Mouse (Mus musculus): ENCODE results near the gene Gm5737. TPM values are rescaled to one million over a fixed set of nuclear protein-coding genes. Genes with fewer than 3 reads are reported as not detected.

The Gm5737 gene
- not detected in 2 replicates for polyA plus RNA-seq (2011; ENCODE audit: insufficient read depth, insufficient read length, low replicate concordance, missing spikeins)

DNA sequence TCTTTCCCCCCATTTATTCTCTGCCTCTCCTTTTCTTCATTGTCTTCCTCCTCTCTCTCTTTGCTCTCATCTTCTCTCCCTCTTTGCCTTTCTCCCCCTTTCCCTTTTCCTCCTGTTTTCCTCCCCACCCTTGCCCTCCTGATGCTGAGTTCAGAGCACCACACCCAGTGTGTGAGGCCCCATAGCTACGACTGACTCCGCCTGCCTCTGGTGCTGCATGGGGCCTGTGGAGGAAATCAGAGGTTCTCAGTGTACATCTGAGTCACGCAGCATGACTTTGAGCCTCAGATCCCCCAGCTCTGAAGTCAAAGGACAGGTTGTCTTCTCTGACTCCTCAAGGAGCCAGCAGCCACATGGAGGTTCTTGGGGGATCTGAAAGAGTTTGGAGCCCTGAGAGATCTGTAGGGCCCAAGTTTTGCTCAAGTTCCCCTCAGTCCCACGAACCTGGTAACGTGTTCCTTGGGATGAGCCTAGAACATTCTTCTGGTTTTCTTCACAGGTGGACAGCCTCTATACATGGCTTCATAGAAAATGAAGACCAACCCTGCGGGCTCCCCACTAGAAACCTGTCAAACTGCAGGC lies at the start of gene Gm5737:
Gm5737 (plus strand) TSS at position 532 of the 582 bp plus-strand sequence.
- no peaks in the 10 kb centered on the region for H3K4me1 ChIP-seq (ENCODE audit: control insufficient read depth, insufficient read depth, low read length)
- TF ChIP-seq CTCF (IDR thresholded peaks at IDR 0.05; ENCODE audit: control insufficient read depth, insufficient read depth, low read length) (no peak), POLR2A (IDR thresholded peaks at IDR 0.05; ENCODE audit: borderline replicate concordance, control insufficient read depth, low read depth, low read length) (no peak)
- H3K27ac ChIP-seq (ENCODE audit: control insufficient read depth, insufficient read depth, low read depth, low read length, poor library complexity) = no peak within 1 kb of the TSS
- H3K4me3 ChIP-seq (replicated peaks; ENCODE audit: control insufficient read depth, low read depth, low read length) = no peak within 1 kb of the TSS
- WGBS = 72% methylated on average over 6 of the region's 6 CpGs

DNA sequence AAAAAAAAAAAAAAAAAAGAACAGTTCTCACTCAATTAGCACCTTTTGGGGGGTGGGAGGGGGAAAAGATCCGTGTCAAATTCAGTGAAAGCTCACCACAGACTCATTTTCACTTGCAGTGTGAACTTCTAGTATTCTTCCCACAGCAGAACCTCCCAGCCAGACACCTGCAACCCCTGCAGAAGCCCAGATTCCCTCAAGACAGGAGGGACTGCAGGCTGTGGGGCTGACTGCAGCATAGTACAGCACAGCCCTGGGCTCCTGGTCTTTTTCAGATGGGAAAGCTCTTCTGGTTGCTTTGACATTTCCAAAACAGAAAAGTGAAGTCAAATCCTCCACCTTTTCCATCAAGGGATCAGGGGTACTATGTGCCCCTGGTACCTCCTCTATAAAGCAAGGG lies 44.8 kb upstream of the Gm5737 start:
- Histone ChIP-seq H3K27ac (ENCODE audit: control insufficient read depth, insufficient read depth, low read depth, low read length, poor library complexity) (no peak overlapping the region), H3K4me3 (replicated peaks; ENCODE audit: control insufficient read depth, low read depth, low read length) (no peak overlapping the region), H3K4me1 (ENCODE audit: control insufficient read depth, insufficient read depth, low read length) (no peaks in the 10 kb centered on the region)
- TF ChIP-seq CTCF (IDR thresholded peaks at IDR 0.05; ENCODE audit: control insufficient read depth, insufficient read depth, low read length) (no peak), POLR2A (IDR thresholded peaks at IDR 0.05; ENCODE audit: borderline replicate concordance, control insufficient read depth, low read depth, low read length) (no peak)
- WGBS = 25% methylated on average over 1 of the region's 1 CpGs

DNA sequence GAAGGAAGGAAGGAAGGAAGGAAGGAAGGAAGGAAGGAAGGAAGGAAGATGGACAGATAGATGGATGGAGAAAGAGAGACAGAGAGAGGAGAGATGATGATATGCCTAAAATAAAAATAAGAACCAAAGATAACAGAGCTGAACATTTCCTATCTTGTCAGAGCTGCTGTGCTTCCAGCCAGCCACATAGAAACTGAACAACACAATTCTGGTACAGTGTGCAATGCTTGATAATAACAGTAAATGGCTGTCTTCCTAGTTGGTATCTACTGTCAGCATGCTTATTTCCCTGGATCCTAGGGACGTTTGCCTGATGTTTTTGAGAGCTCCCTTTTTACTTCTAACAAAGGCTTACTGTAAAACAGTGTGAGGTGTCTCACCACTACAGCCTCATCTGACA lies 40.8 kb upstream of the Gm5737 start:
- no peak overlapping the region for H3K4me3 ChIP-seq (replicated peaks; ENCODE audit: control insufficient read depth, low read depth, low read length)
- TF ChIP-seq CTCF (IDR thresholded peaks at IDR 0.05; ENCODE audit: control insufficient read depth, insufficient read depth, low read length) (no peak), POLR2A (IDR thresholded peaks at IDR 0.05; ENCODE audit: borderline replicate concordance, control insufficient read depth, low read depth, low read length) (no peak)
- WGBS = 30% methylated on average over 1 of the region's 1 CpGs

DNA sequence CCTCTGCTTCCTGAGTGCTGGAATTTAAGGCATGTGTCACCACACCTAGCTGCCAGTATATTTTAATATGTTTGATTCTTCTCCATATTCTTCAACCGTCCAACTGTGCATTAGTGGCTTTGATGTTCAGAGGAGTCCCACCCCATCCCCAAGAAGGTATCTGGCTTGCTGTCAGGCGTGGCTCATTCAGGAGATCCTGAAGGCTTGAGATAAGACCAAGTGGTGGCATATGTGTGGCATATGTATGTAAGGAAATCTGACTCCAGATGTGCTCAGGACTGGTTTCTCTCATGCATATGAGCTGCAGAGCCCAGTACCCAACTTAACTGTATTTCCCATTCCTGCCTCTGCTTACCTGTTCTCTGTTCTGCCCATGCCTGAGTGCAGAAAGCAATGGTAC lies 34.2 kb upstream of the Gm5737 start:
- WGBS = 44% methylated on average over 2 of the region's 2 CpGs
- Histone ChIP-seq H3K4me3 (replicated peaks; ENCODE audit: control insufficient read depth, low read depth, low read length) (no peak overlapping the region), H3K4me1 (ENCODE audit: control insufficient read depth, insufficient read depth, low read length) (no peaks in the 10 kb centered on the region), H3K27ac (ENCODE audit: control insufficient read depth, insufficient read depth, low read depth, low read length, poor library complexity) (no peak overlapping the region)
- TF ChIP-seq POLR2A (IDR thresholded peaks at IDR 0.05; ENCODE audit: borderline replicate concordance, control insufficient read depth, low read depth, low read length) (no peak), CTCF (IDR thresholded peaks at IDR 0.05; ENCODE audit: control insufficient read depth, insufficient read depth, low read length) (no peak)

More for the DNA sequence above, 40.8 kb upstream of the Gm5737 start:
- H3K4me1 ChIP-seq (ENCODE audit: control insufficient read depth, insufficient read depth, low read length) = no peaks in the 10 kb centered on the region
- no peak overlapping the region for H3K27ac ChIP-seq (ENCODE audit: control insufficient read depth, insufficient read depth, low read depth, low read length, poor library complexity)

DNA sequence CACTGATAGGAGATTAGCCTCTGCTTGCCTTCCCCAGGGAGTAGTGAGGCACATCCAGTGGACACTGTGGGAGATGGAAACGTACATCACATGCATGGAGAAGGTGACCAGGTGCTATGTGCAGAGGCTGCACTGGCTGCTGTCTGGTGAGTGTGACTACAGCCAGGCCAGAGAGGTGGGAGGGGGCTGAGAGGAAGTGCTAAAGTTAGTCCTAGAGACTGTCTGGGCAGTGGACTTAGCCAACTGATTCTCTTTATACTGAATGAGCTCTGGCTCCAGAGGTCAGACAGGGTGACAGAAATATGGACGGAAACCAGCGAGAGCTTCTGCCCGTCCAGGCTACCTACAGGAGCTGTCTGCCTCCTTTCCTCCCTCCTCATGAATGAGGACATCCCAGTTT lies 16.6 kb upstream of the Gm5737 start:
- no peak for TF ChIP-seq POLR2A (IDR thresholded peaks at IDR 0.05; ENCODE audit: borderline replicate concordance, control insufficient read depth, low read depth, low read length)
- TF ChIP-seq CTCF (IDR thresholded peaks at IDR 0.05; ENCODE audit: control insufficient read depth, insufficient read depth, low read length) = no peak
- Histone ChIP-seq H3K4me3 (replicated peaks; ENCODE audit: control insufficient read depth, low read depth, low read length) (no peak overlapping the region), H3K4me1 (ENCODE audit: control insufficient read depth, insufficient read depth, low read length) (no peaks in the 10 kb centered on the region), H3K27ac (ENCODE audit: control insufficient read depth, insufficient read depth, low read depth, low read length, poor library complexity) (no peak overlapping the region)
- 78% methylated on average over 4 of the region's 4 CpGs for WGBS

DNA sequence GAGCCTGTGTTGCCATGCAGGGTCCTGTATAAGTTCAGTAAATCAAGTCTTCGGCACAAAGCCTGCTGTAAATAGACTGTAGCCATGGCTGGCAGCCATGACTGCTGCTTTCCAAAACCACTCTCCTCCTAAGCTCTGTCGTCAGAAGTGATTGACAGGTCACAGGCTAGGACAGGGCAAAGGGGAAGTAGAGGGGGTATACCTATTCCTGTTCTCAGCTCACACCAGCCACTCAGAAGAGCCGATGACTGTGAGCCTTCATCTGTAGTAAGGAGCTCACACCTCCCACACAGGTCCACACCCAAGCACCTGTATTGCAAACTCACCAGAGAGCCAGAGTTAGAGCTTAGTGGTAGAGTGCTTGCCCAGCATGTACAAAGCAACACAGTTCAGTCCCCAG lies 15.8 kb upstream of the Gm5737 start:
- TF ChIP-seq POLR2A (IDR thresholded peaks at IDR 0.05; ENCODE audit: borderline replicate concordance, control insufficient read depth, low read depth, low read length) (no peak), CTCF (IDR thresholded peaks at IDR 0.05; ENCODE audit: control insufficient read depth, insufficient read depth, low read length) (no peak)
- 21% methylated on average over 3 of the region's 3 CpGs for WGBS
- Histone ChIP-seq H3K4me1 (ENCODE audit: control insufficient read depth, insufficient read depth, low read length) (no peaks in the 10 kb centered on the region), H3K4me3 (replicated peaks; ENCODE audit: control insufficient read depth, low read depth, low read length) (no peak overlapping the region), H3K27ac (ENCODE audit: control insufficient read depth, insufficient read depth, low read depth, low read length, poor library complexity) (no peak overlapping the region)

DNA sequence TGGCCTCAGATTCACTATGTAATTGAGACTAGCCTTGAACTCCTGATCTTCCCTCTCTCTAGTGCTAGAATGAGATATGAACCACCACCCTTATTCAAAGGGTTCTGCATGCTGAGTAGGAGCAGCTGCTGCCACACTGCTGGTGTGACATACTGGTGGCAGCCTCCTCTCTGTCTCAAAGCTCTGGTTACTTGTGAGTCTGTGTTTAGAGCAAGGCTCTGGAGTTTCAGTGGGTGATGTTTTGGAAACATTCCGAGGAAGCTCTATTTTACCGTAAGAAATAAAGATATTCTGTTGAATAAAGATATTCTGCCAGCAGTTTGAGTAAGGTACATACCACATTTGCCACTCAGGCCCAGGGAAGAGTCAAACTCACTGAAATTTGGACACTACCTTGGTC lies 8.9 kb upstream of the Gm5737 start:
- Histone ChIP-seq H3K4me3 (replicated peaks; ENCODE audit: control insufficient read depth, low read depth, low read length) (no peak overlapping the region), H3K27ac (ENCODE audit: control insufficient read depth, insufficient read depth, low read depth, low read length, poor library complexity) (no peak overlapping the region), H3K4me1 (ENCODE audit: control insufficient read depth, insufficient read depth, low read length) (peaks cover 1% of the 10 kb centered on the region; the same call in 1 of the 2 replicates)
- TF ChIP-seq POLR2A (IDR thresholded peaks at IDR 0.05; ENCODE audit: borderline replicate concordance, control insufficient read depth, low read depth, low read length) (no peak), CTCF (IDR thresholded peaks at IDR 0.05; ENCODE audit: control insufficient read depth, insufficient read depth, low read length) (no peak)
- WGBS = 84% methylated on average over 2 of the region's 2 CpGs

DNA sequence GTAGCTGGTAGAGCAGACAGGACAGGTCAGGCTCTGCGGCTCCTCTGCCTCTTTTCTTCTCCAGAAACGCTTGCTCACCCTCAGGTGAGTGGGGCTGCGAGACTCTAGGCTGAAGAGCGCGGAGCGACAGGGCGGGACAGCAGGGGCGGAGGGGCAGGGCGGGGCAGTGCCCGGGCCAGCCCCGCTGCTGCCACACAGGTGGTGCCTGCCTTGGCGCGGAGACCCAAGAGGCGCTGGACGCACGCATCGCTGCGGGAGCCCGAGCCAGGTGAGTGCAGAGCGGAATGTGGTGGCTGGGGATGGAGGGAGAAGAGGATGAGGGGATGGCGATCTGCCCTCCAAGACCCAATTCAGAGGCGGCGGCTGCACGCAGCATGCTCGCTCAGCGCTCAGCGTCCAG lies 2.5 kb upstream of the Gm5737 start:
- TF ChIP-seq POLR2A (IDR thresholded peaks at IDR 0.05; ENCODE audit: borderline replicate concordance, control insufficient read depth, low read depth, low read length) (no peak), CTCF (IDR thresholded peaks at IDR 0.05; ENCODE audit: control insufficient read depth, insufficient read depth, low read length) (no peak)
- Histone ChIP-seq H3K4me3 (replicated peaks; ENCODE audit: control insufficient read depth, low read depth, low read length) (no peak overlapping the region), H3K4me1 (ENCODE audit: control insufficient read depth, insufficient read depth, low read length) (peaks cover 1% of the 10 kb centered on the region; the same call in 1 of the 2 replicates), H3K27ac (ENCODE audit: control insufficient read depth, insufficient read depth, low read depth, low read length, poor library complexity) (no peak overlapping the region)
- WGBS = 17% methylated on average over 27 of the region's 27 CpGs

DNA sequence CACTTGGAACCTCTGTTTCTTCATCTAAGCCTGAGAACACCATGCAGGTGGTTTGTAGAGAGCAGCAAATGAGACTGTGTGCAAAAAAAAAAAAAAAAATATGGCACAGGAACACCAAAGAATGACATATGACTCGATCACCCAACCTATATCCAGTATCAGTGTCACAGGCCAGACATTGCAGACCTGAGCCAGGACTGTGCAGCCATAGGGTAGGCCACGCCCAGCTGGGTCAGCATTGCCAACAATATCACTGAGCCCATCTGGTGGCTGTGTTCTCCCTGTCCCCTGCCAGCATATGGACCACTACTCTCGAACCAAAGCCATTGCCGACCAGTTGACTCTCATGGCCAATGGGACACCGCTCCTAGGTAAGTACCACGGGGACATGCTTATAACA lies 5.4 kb downstream of the Gm5737 start:
- no peak for TF ChIP-seq CTCF (IDR thresholded peaks at IDR 0.05; ENCODE audit: control insufficient read depth, insufficient read depth, low read length)
- TF ChIP-seq POLR2A (IDR thresholded peaks at IDR 0.05; ENCODE audit: borderline replicate concordance, control insufficient read depth, low read depth, low read length) = no peak
- Histone ChIP-seq H3K4me3 (replicated peaks; ENCODE audit: control insufficient read depth, low read depth, low read length) (no peak overlapping the region), H3K27ac (ENCODE audit: control insufficient read depth, insufficient read depth, low read depth, low read length, poor library complexity) (no peak overlapping the region), H3K4me1 (ENCODE audit: control insufficient read depth, insufficient read depth, low read length) (no peaks in the 10 kb centered on the region)
- WGBS = 78% methylated on average over 6 of the region's 6 CpGs

Data from bone marrow, adult 2 months (tissue).